Mouse (Mus musculus): ENCODE results near the gene D17Wsu92e. TPM values are rescaled to one million over a fixed set of nuclear protein-coding genes. Genes with fewer than 3 reads are reported as not detected.
A peak's percentile ranks its signal among the peaks of the same experiment; 100 is the strongest.

D17Wsu92e gene
- polyA plus RNA-seq, 1 experiment from 2014 or later: 9.1 TPM

DNA sequence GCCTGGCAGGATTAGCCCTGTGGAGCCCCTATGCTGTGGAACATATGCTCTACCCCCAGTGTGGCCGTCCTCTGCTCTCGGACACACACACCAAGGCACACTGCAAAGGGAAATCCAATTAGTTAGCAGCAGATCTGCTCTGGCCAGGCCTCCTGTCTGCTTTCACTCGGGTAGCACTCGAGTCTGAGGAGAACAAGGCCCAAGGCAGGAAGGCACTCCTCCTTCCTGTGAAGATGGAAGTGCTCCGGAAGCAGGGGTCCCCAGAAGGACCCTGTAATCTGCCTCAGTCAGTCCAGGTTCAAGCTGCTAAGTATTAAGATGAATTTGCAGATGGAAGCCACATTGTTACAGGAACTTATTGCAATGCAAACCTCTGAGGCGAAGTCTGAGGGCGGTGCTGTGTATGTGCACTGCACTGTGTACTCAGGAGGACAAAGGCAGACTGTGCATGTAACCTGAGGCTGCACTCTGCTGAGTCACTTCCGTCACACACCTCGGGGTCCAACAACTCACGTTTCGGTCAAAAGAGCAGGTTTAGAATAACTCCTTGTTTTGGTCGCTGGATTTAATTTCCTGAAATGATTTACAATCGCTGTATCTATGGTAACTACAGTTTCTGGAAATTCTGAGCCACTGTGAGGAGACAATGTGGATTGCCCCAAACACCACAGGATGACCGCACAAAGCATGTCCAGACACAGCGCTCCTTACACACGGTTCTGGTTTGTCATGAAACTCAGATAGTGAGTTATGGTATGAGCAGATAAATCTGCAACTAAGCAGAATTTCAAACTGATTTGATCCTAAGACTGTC, 20.5 kb downstream of the D17Wsu92e start:
- Histone ChIP-seq H3K27me3 (no peaks in the 10 kb centered on the region), H3K36me3 (ENCODE audit: poor library complexity, severe bottlenecking) (no peaks in the 10 kb centered on the region), H3K9ac (no peak overlapping the region), H3K9me3 (replicated peaks) (no peaks in the 10 kb centered on the region; the same call in 1 of the 2 replicates), H3K4me3 (no peak overlapping the region), H3K4me1 (peaks cover 41% of the 10 kb centered on the region), H3K4me2 (no peak overlapping the region), H3K27ac (peak overlapping the region; percentile 69)
- WGBS: 60% methylated on average over 16 of the region's 16 CpGs
- no peak for ATAC-seq

GRCm38 (mm10) chr17:27797341-27797872, 23.0 kb downstream of the D17Wsu92e start:
- no peaks in the 10 kb centered on the region; the same call in 1 of the 2 replicates for H3K9me3 ChIP-seq (replicated peaks)
- peak overlapping the region; percentile 53 for H3K9ac ChIP-seq
- no peaks in the 10 kb centered on the region for H3K27me3 ChIP-seq
- peak overlapping the region; percentile 43 for H3K4me2 ChIP-seq
- whole genome bisulfite sequencing: 20% methylated on average over 11 of the region's 11 CpGs
- H3K36me3 ChIP-seq (ENCODE audit: poor library complexity, severe bottlenecking): peaks cover 8% of the 10 kb centered on the region
- H3K27ac ChIP-seq: peak overlapping the region; percentile 95
- peak; percentile 67 for ATAC-seq
- H3K4me1 ChIP-seq: peaks cover 41% of the 10 kb centered on the region
- H3K4me3 ChIP-seq: peak overlapping the region; percentile 2; the same call in 1 of the 2 replicates

DNA sequence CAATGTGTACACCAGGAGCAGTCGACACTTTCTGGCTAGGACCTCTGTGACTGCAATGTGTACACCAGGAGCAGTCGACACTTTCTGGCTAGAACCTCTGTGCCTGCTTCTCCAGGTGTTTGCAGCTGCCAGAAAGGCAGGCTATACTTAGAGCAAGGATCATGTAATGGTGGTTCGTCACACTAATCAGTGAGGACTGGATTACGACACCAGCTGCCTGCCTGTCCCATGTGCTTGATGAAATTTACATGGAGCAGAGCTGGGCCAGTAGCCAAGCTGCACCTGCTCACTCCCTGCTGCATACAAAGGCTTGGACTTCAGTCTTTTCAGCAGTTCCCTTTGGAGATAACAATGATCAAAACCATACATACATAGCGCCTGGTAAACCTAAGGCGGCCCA, 23.7 kb downstream of the D17Wsu92e start:
- Histone ChIP-seq H3K9ac (peak overlapping the region; percentile 53; the same call in 1 of the 2 replicates), H3K27ac (peak overlapping the region; percentile 95), H3K4me2 (peak overlapping the region; percentile 43), H3K4me3 (0 out of 2 replicates have a peak overlapping the region, but pooled peaks have one; percentile 2), H3K27me3 (no peaks in the 10 kb centered on the region), H3K4me1 (peaks cover 41% of the 10 kb centered on the region), H3K9me3 (replicated peaks) (no peaks in the 10 kb centered on the region; the same call in 1 of the 2 replicates), H3K36me3 (ENCODE audit: poor library complexity, severe bottlenecking) (peaks cover 8% of the 10 kb centered on the region)
- WGBS: 26% methylated on average over 6 of the region's 6 CpGs
- ATAC-seq: peak; percentile 90

- no peak for ATAC-seq
- Histone ChIP-seq H3K36me3 (ENCODE audit: poor library complexity, severe bottlenecking) (peaks cover 8% of the 10 kb centered on the region), H3K27ac (no peak overlapping the region), H3K4me1 (peaks cover 24% of the 10 kb centered on the region), H3K27me3 (no peaks in the 10 kb centered on the region), H3K4me2 (no peak overlapping the region), H3K9ac (no peak overlapping the region), H3K4me3 (no peak overlapping the region), H3K9me3 (replicated peaks) (no peaks in the 10 kb centered on the region)
- 94% methylated on average over 6 of the region's 6 CpGs for WGBS
Observed at GRCm38 (mm10) chr17:27793144-27793543, 27.3 kb downstream of the D17Wsu92e start.

DNA sequence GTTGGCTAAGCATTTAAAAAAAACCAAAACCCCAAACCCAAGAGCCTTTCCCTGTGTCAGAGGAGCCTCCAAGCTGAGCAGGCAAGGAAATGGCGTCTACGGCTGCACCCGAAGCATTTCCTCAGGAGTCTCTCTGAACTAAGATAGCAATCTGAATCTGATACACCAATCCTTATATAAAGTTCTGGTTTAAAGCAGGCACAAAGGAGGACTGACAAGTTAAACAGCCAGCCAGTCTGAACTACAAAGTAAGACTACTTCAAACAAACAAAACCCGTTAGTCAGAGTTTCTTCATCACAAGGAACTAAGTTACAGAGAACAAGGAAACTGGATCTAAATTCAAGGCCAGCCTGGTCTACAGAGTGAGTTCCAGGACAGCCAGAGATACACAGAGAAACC, 27.9 kb downstream of the D17Wsu92e start:
- peaks cover 18% of the 10 kb centered on the region for H3K4me1 ChIP-seq
- H3K4me3 ChIP-seq: no peak overlapping the region
- H3K9ac ChIP-seq: no peak overlapping the region
- H3K4me2 ChIP-seq: no peak overlapping the region
- H3K36me3 ChIP-seq (ENCODE audit: poor library complexity, severe bottlenecking): peaks cover 8% of the 10 kb centered on the region
- H3K27me3 ChIP-seq: no peaks in the 10 kb centered on the region
- H3K27ac ChIP-seq: no peak overlapping the region
- H3K9me3 ChIP-seq (replicated peaks): no peaks in the 10 kb centered on the region
- no peak for ATAC-seq
- 89% methylated on average over 4 of the region's 4 CpGs for WGBS

DNA sequence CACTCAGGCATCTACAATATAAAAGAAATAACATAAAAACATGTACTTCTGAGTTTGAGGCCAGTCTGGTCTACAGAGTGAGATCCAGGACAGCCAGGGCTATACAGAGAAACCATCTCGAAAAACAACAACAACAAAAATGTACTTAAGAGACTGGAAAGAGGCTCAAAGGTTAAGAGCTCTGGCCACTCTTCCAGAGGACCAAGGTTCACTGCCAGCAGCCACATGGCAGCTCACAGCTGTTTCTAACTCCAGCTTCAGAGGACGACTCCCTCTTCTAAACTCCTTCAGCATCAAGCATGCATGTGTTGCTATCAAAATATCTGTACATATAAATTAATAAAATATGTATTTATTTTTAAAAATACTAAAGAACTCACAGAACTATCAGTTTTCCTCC, 28.9 kb downstream of the D17Wsu92e start:
- Histone ChIP-seq H3K27ac (no peak overlapping the region), H3K9me3 (replicated peaks) (no peaks in the 10 kb centered on the region), H3K4me3 (no peak overlapping the region), H3K36me3 (ENCODE audit: poor library complexity, severe bottlenecking) (peaks cover 8% of the 10 kb centered on the region), H3K27me3 (no peaks in the 10 kb centered on the region), H3K4me2 (no peak overlapping the region), H3K9ac (no peak overlapping the region), H3K4me1 (peaks cover 8% of the 10 kb centered on the region)
- no peak for ATAC-seq
- 89% methylated on average over 2 of the region's 2 CpGs for WGBS

GRCm38 (mm10) chr17:27790976-27791375, 29.5 kb downstream of the D17Wsu92e start:
- 84% methylated on average over 2 of the region's 2 CpGs for WGBS
- ATAC-seq: no peak

DNA sequence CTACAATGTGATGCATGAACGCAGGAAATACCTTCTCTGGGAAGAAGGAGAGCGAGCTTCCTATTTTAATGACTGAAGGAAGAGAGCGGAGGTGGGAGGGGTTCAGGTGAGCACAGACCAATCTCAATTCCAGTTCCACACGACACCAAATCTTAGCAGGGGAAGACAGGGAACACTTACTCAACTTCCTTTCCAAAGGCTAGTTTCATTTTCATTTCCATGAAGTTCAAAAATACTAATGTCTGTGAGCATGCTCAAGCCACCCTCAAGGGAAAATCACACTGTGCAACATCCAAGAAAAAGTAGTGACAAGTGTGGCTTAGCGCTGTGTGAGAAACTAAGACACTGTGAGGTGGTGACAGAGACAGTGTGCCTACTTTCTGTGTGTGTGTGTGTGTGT, 30.4 kb downstream of the D17Wsu92e start:
- ATAC-seq: no peak

More at GRCm38 (mm10) chr17:27790976-27791375, 29.5 kb downstream of the D17Wsu92e start:
- Histone ChIP-seq H3K36me3 (ENCODE audit: poor library complexity, severe bottlenecking) (peaks cover 12% of the 10 kb centered on the region), H3K27me3 (no peaks in the 10 kb centered on the region), H3K4me1 (peaks cover 2% of the 10 kb centered on the region; the same call in 1 of the 2 replicates), H3K4me2 (no peak overlapping the region), H3K27ac (no peak overlapping the region), H3K9me3 (replicated peaks) (no peaks in the 10 kb centered on the region), H3K9ac (no peak overlapping the region), H3K4me3 (no peak overlapping the region)

DNA sequence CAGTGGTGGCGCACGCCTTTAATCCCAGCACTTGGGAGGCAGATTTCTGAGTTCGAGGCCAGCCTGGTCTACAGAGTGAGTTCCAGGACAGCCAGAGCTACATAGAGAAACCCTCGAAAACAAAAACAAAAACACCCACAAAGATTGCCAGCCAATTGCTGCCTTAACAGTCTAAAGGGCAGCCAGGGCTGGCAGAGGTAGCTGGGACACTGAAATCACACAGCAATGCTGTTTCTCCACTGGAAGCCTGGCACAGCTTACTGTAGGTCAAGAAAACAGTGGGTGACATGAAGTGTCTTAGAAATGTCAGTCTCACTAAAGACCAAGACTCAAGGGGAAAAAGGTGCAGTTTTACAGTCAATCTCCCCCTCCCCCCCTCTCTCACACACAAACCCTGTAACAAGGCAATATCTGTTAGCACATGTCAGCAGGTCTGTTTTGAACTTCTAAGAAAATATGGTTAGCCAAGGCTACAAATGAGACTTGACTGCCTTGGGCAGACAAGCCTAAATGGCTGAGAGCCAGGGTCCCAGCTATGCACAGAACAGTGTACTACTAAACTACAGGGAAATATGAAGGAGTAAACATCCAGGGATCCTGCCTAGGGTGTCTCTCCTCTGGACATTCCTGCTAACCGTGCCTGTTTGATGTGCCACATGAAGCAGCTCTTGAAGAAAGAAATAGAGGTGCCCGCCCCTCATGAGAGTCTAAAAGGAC, 31.8 kb downstream of the D17Wsu92e start:
- 92% methylated on average over 6 of the region's 6 CpGs for WGBS
- Histone ChIP-seq H3K4me2 (no peak overlapping the region), H3K9me3 (replicated peaks) (no peaks in the 10 kb centered on the region), H3K9ac (no peak overlapping the region), H3K27me3 (no peaks in the 10 kb centered on the region), H3K36me3 (ENCODE audit: poor library complexity, severe bottlenecking) (peaks cover 36% of the 10 kb centered on the region), H3K27ac (no peak overlapping the region; the same call in 1 of the 2 replicates), H3K4me3 (no peak overlapping the region), H3K4me1 (no peaks in the 10 kb centered on the region)
- ATAC-seq: no peak

More for the DNA sequence above, 30.4 kb downstream of the D17Wsu92e start:
- Histone ChIP-seq H3K4me1 (no peaks in the 10 kb centered on the region), H3K9me3 (replicated peaks) (no peaks in the 10 kb centered on the region), H3K27me3 (no peaks in the 10 kb centered on the region), H3K4me2 (no peak overlapping the region), H3K27ac (no peak overlapping the region), H3K4me3 (no peak overlapping the region), H3K36me3 (ENCODE audit: poor library complexity, severe bottlenecking) (peaks cover 22% of the 10 kb centered on the region), H3K9ac (no peak overlapping the region)
- 96% methylated on average over 5 of the region's 5 CpGs for WGBS

- Histone ChIP-seq H3K4me3 (no peak overlapping the region), H3K27me3 (no peaks in the 10 kb centered on the region), H3K9ac (no peak overlapping the region), H3K9me3 (replicated peaks) (no peaks in the 10 kb centered on the region), H3K4me2 (no peak overlapping the region), H3K4me1 (no peaks in the 10 kb centered on the region), H3K36me3 (ENCODE audit: poor library complexity, severe bottlenecking) (peaks cover 39% of the 10 kb centered on the region), H3K27ac (no peak overlapping the region)
- ATAC-seq: no peak
- 78% methylated on average over 4 of the region's 4 CpGs for WGBS
Observed at GRCm38 (mm10) chr17:27783567-27783966, 36.9 kb downstream of the D17Wsu92e start.

DNA sequence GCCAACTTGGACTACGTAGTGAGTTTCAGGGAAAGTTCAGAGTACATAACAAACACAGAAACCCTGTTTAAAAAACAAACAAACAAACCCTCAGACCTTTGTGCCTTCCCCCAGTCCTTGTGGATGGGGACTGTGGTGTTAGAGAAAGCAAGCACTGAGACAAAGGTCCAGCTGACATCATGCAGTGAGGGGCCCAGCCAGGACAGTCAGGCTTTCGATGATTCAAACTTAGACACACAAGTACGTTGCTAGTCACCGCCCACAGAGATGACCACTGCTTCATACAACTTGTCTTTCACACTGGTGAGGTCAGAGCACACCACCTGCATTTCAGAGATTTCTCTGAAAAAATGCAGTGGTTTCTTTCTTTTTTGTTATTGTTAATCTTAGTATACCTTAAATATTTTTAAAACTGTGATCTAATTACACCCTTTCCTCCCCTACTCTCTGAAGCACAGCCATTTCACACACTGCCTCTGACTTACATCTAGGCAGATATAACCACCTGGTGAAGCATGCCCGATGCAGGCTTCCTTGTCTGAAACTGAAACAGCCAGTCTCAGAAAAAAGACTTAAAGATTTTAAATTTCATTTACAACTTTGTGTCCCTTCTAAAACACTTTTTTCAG, 39.3 kb downstream of the D17Wsu92e start:
- H3K27me3 ChIP-seq: no peaks in the 10 kb centered on the region
- no peak for ATAC-seq
- H3K9me3 ChIP-seq (replicated peaks): no peaks in the 10 kb centered on the region
- H3K4me2 ChIP-seq: no peak overlapping the region
- no peak overlapping the region for H3K4me3 ChIP-seq
- H3K27ac ChIP-seq: no peak overlapping the region
- H3K9ac ChIP-seq: peak overlapping the region; percentile 12; the same call in 1 of the 2 replicates
- H3K4me1 ChIP-seq: no peaks in the 10 kb centered on the region
- peaks cover 36% of the 10 kb centered on the region for H3K36me3 ChIP-seq (ENCODE audit: poor library complexity, severe bottlenecking)
- 79% methylated on average over 5 of the region's 5 CpGs for WGBS
